In the genomic region with DNA sequence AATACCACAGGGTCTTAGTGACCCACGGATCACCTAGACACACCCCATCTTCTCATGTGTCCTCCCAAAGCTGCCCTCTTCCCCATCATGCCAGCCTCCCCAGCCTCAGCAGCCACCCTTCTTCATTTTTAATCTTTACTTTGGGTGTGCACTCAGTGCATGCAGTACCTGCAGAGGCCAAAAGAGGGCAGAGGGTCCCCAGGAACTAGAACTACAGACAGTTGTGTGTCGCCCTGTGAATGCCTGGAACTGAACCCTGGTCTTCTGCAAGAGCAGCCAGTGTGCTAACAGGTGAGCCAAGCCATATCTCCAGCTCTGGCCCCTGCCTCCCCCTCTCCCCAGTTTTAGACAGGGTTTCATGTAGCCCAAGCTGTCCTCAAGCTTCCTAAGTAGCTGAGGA, we compare ENCODE assay signal across 9 mouse cellular contexts. TPM values are rescaled to one million over a fixed set of nuclear protein-coding genes. Genes with fewer than 3 reads are reported as not detected.
DNase-seq lines count a peak whose midpoint lies in the region; ATAC-seq and TF ChIP-seq lines count a peak whose summit lies in the region.
"Had no signal": no experiment of that assay in that cellular context is flagged by ENCODE, and none has a peak within 500 bp of the region (broad histone marks: within the 10 kb centered on the region; RNA-seq: fewer than 3 reads in every experiment).

No protein-coding gene starts in this region.

- no peak overlapping the region for H3K9ac ChIP-seq in intestine, postnatal 0 days (ENCODE audit: low read depth, low read length)
- H3K9ac ChIP-seq in intestine, embryonic 16.5 days (ENCODE audit: low read depth, low read length): no peak overlapping the region

- peak; percentile 69 for TF ChIP-seq CTCF in intestine, postnatal 0 days (IDR thresholded peaks at IDR 0.05; ENCODE audit: low read depth)
- peak; percentile 67; the same call in 1 of the 2 replicates for TF ChIP-seq CTCF in thymus, adult 2 months (IDR thresholded peaks at IDR 0.05; ENCODE audit: borderline replicate concordance, control insufficient read depth, extremely low read depth, insufficient read depth, low read length, poor library complexity)

- DNase-seq in thymus, adult 2 months: peak; percentile 31
- no peak for DNase-seq in thymus, adult 18-20 months
- DNase-seq in thymus, postnatal 4 days: peak; percentile 62
- DNase-seq in embryo, embryonic 10 days (ENCODE audit: low spot score): no peak
- no peak for DNase-seq in layer of hippocampus, postnatal 14 days (ENCODE audit: low spot score in 2 of 2)

- H3K27ac ChIP-seq in intestine, postnatal 0 days (ENCODE audit: low read depth, low read length): no peak overlapping the region
- H3K27ac ChIP-seq in intestine, embryonic 16.5 days (ENCODE audit: low read length): no peak overlapping the region
- H3K27ac ChIP-seq in thymus, adult 2 months (ENCODE audit: control insufficient read depth, insufficient read depth, low read length): no peak overlapping the region
- H3K27ac ChIP-seq: heart, embryonic 10.5 days had no signal

- ATAC-seq in intestine, postnatal 0 days: no peak
- ATAC-seq in intestine, embryonic 16.5 days: no peak
- peak; percentile 67 for ATAC-seq in granulocyte monocyte progenitor cell, adult 5-6 weeks (replicated peaks; ENCODE audit: poor library complexity, severe bottlenecking)

- no peak overlapping the region for H3K4me3 ChIP-seq in intestine, postnatal 0 days (ENCODE audit: low read depth, low read length)
- no peak overlapping the region for H3K4me3 ChIP-seq in intestine, embryonic 16.5 days (ENCODE audit: low read length)
- no peak overlapping the region for H3K4me3 ChIP-seq in thymus, adult 2 months (ENCODE audit: control insufficient read depth, insufficient read depth, low read length)
- H3K4me3 ChIP-seq: heart, embryonic 10.5 days had no signal

- no peaks in the 10 kb centered on the region for H3K27me3 ChIP-seq in intestine, postnatal 0 days (replicated peaks; ENCODE audit: control insufficient read depth, insufficient read depth, low read length)
- H3K27me3 ChIP-seq in intestine, embryonic 16.5 days (replicated peaks; ENCODE audit: control insufficient read depth, insufficient read depth, low read length): no peaks in the 10 kb centered on the region
- no peaks in the 10 kb centered on the region for H3K27me3 ChIP-seq in thymus, adult 2 months (ENCODE audit: control insufficient read depth, insufficient read depth, low read length)

- H3K9me3 ChIP-seq in intestine, postnatal 0 days (ENCODE audit: control insufficient read depth): no peaks in the 10 kb centered on the region
- no peaks in the 10 kb centered on the region for H3K9me3 ChIP-seq in intestine, embryonic 16.5 days (ENCODE audit: control insufficient read depth, low read length)
- H3K9me3 ChIP-seq: heart, embryonic 10.5 days had no signal

- peaks cover 79% of the 10 kb centered on the region for H3K36me3 ChIP-seq in intestine, postnatal 0 days (ENCODE audit: control insufficient read depth, insufficient read depth)
- H3K36me3 ChIP-seq in intestine, embryonic 16.5 days (ENCODE audit: control insufficient read depth, insufficient read depth, low read length): peaks cover 37% of the 10 kb centered on the region
- peaks cover 14% of the 10 kb centered on the region for H3K36me3 ChIP-seq in thymus, adult 2 months (ENCODE audit: control insufficient read depth, insufficient read depth, low read length)

- WGBS in intestine, postnatal 0 days: 67% methylated on average over 2 of the region's 2 CpGs
- WGBS in intestine, embryonic 16.5 days: 61% methylated on average over 2 of the region's 2 CpGs
- WGBS in thymus, adult 2 months: 93% methylated on average over 2 of the region's 2 CpGs

- no peaks in the 10 kb centered on the region for H3K4me1 ChIP-seq in intestine, postnatal 0 days (replicated peaks; ENCODE audit: control insufficient read depth, insufficient read depth, low read length)
- H3K4me1 ChIP-seq in intestine, embryonic 16.5 days (ENCODE audit: control insufficient read depth, insufficient read depth, low read length): peaks cover 7% of the 10 kb centered on the region
- no peaks in the 10 kb centered on the region for H3K4me1 ChIP-seq in thymus, adult 2 months (replicated peaks; ENCODE audit: control insufficient read depth, insufficient read depth, low read length)
- H3K4me1 ChIP-seq: heart, embryonic 10.5 days had no signal

- TF ChIP-seq POLR2A in thymus, adult 2 months (IDR thresholded peaks at IDR 0.05; ENCODE audit: control insufficient read depth, extremely low read depth, insufficient read depth, low read length, poor library complexity): no peak

- no peak overlapping the region for H3K4me2 ChIP-seq in intestine, postnatal 0 days (replicated peaks; ENCODE audit: low read depth)
- no peak overlapping the region for H3K4me2 ChIP-seq in intestine, embryonic 16.5 days (ENCODE audit: low read depth, low read length)

RNA-seq across cellular contexts. Expression of a gene that starts 13.1 kb away (rescaled TPM):
- polyA plus RNA-seq in intestine, postnatal 0 days (2015; fragmentation: Nextera tagmentation; extraction: Ambion mirVana): 83.5 and 90.5 TPM in 2 replicates
- 119 and 121 TPM in 2 replicates for polyA plus RNA-seq in intestine, embryonic 16.5 days (2015; fragmentation: Nextera tagmentation; extraction: Ambion mirVana)
- 57.4 and 62.3 TPM in 2 replicates for polyA plus RNA-seq in thymus, adult 2 months (2012; rRNA removed)
- 62.2 and 62.6 TPM in 2 replicates for total RNA-seq in granulocyte monocyte progenitor cell, adult 5-6 weeks (2014; fragmentation: Nextera tagmentation)
- total RNA-seq in granulocyte monocyte progenitor cell, adult 5-6 weeks (2017): 51.1 and 54.4 TPM in 2 replicates
- total RNA-seq in layer of hippocampus, postnatal 14 days (2021): 10 to 100 TPM; 43.3 to 46.0 TPM

RNA-seq across cellular contexts. Expression of a gene that starts 21.8 kb away (rescaled TPM):
- 10.6 and 12.0 TPM in 2 replicates for polyA plus RNA-seq in intestine, postnatal 0 days (2015; fragmentation: Nextera tagmentation; extraction: Ambion mirVana)
- 33.5 and 35.1 TPM in 2 replicates for polyA plus RNA-seq in intestine, embryonic 16.5 days (2015; fragmentation: Nextera tagmentation; extraction: Ambion mirVana)
- polyA plus RNA-seq in thymus, adult 2 months (2012; rRNA removed): 85.6 and 95.2 TPM in 2 replicates
- total RNA-seq in granulocyte monocyte progenitor cell, adult 5-6 weeks (2014; fragmentation: Nextera tagmentation): 39.7 and 46.0 TPM in 2 replicates
- total RNA-seq in granulocyte monocyte progenitor cell, adult 5-6 weeks (2017): 14.0 and 19.6 TPM in 2 replicates
- 10 to 100 TPM; 49.4 to 52.4 TPM for total RNA-seq in layer of hippocampus, postnatal 14 days (2021)

RNA-seq across cellular contexts. Expression of a gene that starts 34.6 kb away (rescaled TPM):
- polyA plus RNA-seq in intestine, postnatal 0 days (2015; fragmentation: Nextera tagmentation; extraction: Ambion mirVana): 4.6 and 5.1 TPM in 2 replicates
- 10.6 and 12.7 TPM in 2 replicates for polyA plus RNA-seq in intestine, embryonic 16.5 days (2015; fragmentation: Nextera tagmentation; extraction: Ambion mirVana)
- 21.6 and 26.8 TPM in 2 replicates for polyA plus RNA-seq in thymus, adult 2 months (2012; rRNA removed)
- total RNA-seq in granulocyte monocyte progenitor cell, adult 5-6 weeks (2014; fragmentation: Nextera tagmentation): 1.0 and 1.1 TPM in 2 replicates
- 2.0 and 2.7 TPM in 2 replicates for total RNA-seq in granulocyte monocyte progenitor cell, adult 5-6 weeks (2017)
- total RNA-seq in layer of hippocampus, postnatal 14 days (2021): 1 to 10 TPM; 6.2 to 6.6 TPM

RNA-seq across cellular contexts. Expression of a gene that starts 56.7 kb away (rescaled TPM):
- polyA plus RNA-seq in intestine, postnatal 0 days (2015; fragmentation: Nextera tagmentation; extraction: Ambion mirVana): 0.94 and 1.1 TPM in 2 replicates
- polyA plus RNA-seq in intestine, embryonic 16.5 days (2015; fragmentation: Nextera tagmentation; extraction: Ambion mirVana): 0.81 and 0.99 TPM in 2 replicates
- polyA plus RNA-seq in thymus, adult 2 months (2012; rRNA removed): 3.8 and 4.9 TPM in 2 replicates
- total RNA-seq in granulocyte monocyte progenitor cell, adult 5-6 weeks (2014; fragmentation: Nextera tagmentation): 4.3 and 5.1 TPM in 2 replicates
- total RNA-seq in granulocyte monocyte progenitor cell, adult 5-6 weeks (2017): 6.0 and 7.7 TPM in 2 replicates
- total RNA-seq in layer of hippocampus, postnatal 14 days (2021): 100 to 1,000 TPM; 140 to 142 TPM

RNA-seq across cellular contexts. Expression of a gene that starts 59.8 kb away (rescaled TPM):
- 7.0 and 8.0 TPM in 2 replicates for polyA plus RNA-seq in intestine, postnatal 0 days (2015; fragmentation: Nextera tagmentation; extraction: Ambion mirVana)
- polyA plus RNA-seq in intestine, embryonic 16.5 days (2015; fragmentation: Nextera tagmentation; extraction: Ambion mirVana): 11.7 and 12.8 TPM in 2 replicates
- 43.1 and 45.2 TPM in 2 replicates for polyA plus RNA-seq in thymus, adult 2 months (2012; rRNA removed)
- total RNA-seq in granulocyte monocyte progenitor cell, adult 5-6 weeks (2014; fragmentation: Nextera tagmentation): 16.8 and 17.3 TPM in 2 replicates
- total RNA-seq in granulocyte monocyte progenitor cell, adult 5-6 weeks (2017): 25.6 and 26.5 TPM in 2 replicates
- 10 to 100 TPM; 41.6 to 44.7 TPM for total RNA-seq in layer of hippocampus, postnatal 14 days (2021)

Comparison
In these comparisons a context has a peak if more than half of its experiments do, and no peak if none do; other contexts are left out.
1. DNase-seq: peak in thymus, adult 2 months (single experiment) and thymus, postnatal 4 days (single experiment); none in thymus, adult 18-20 months (0 of 2), embryo, embryonic 10 days (single experiment) and layer of hippocampus, postnatal 14 days (0 of 2).